Mouse (Mus musculus) ovary, postnatal 14 days (tissue): ENCODE results near the gene Pou6f2.

Experiments used
- DNase-seq: peaks from one replicate; pipeline ENCODE4 v3.0.0; 2022; ENCODE audit warnings: low spot score

Gene Pou6f2

GRCm38 (mm10) chr13:18397586-18397985, at the start of gene Pou6f2:
Pou6f2 (minus strand) TSS chr13:18397686.
- DNase-seq = no peak

GRCm38 (mm10) chr13:18439858-18440257, 42.4 kb upstream of the Pou6f2 start:
- DNase-seq = no peak

- no peak for DNase-seq
Measured at GRCm38 (mm10) chr13:18387673-18388072, 9.8 kb downstream of the Pou6f2 start.

- DNase-seq = no peak
Measured at GRCm38 (mm10) chr13:18363373-18363772, 34.1 kb downstream of the Pou6f2 start.

- no peak for DNase-seq
Measured at GRCm38 (mm10) chr13:18344580-18345333, 52.7 kb downstream of the Pou6f2 start.

- no peak for DNase-seq
Measured at GRCm38 (mm10) chr13:18338910-18339501, 58.5 kb downstream of the Pou6f2 start.

GRCm38 (mm10) chr13:18338022-18338421, 59.5 kb downstream of the Pou6f2 start:
- DNase-seq = no peak

GRCm38 (mm10) chr13:18334035-18334434, 63.5 kb downstream of the Pou6f2 start:
- no peak for DNase-seq

GRCm38 (mm10) chr13:18332596-18332995, 64.9 kb downstream of the Pou6f2 start:
- DNase-seq = no peak

- no peak for DNase-seq
Measured at GRCm38 (mm10) chr13:18323980-18324678, 73.4 kb downstream of the Pou6f2 start.

- DNase-seq = no peak
Measured at GRCm38 (mm10) chr13:18323407-18323806, 74.1 kb downstream of the Pou6f2 start.

GRCm38 (mm10) chr13:18312613-18313012, 84.9 kb downstream of the Pou6f2 start:
- no peak for DNase-seq

GRCm38 (mm10) chr13:18309024-18309423, 88.5 kb downstream of the Pou6f2 start:
- DNase-seq = no peak

- DNase-seq = no peak
Measured at GRCm38 (mm10) chr13:18306506-18307145, 90.9 kb downstream of the Pou6f2 start.

- no peak for DNase-seq
Measured at GRCm38 (mm10) chr13:18299966-18300365, 97.5 kb downstream of the Pou6f2 start.

- no peak for DNase-seq
Measured at GRCm38 (mm10) chr13:18293438-18293837, 104.0 kb downstream of the Pou6f2 start.

GRCm38 (mm10) chr13:18290253-18290914, 107.1 kb downstream of the Pou6f2 start:
- no peak for DNase-seq

GRCm38 (mm10) chr13:18287536-18287935, 110.0 kb downstream of the Pou6f2 start:
- DNase-seq = no peak

- no peak for DNase-seq
Measured at GRCm38 (mm10) chr13:18282361-18282982, 115.0 kb downstream of the Pou6f2 start.

- DNase-seq = no peak
Measured at GRCm38 (mm10) chr13:18281084-18281483, 116.4 kb downstream of the Pou6f2 start.

GRCm38 (mm10) chr13:18253131-18253530, 144.4 kb downstream of the Pou6f2 start:
- no peak for DNase-seq
